Mouse (Mus musculus): ENCODE measurements at regions not wholly inside any gene's neighbourhood (a gene's known extent, or its start where the extent isn't known, plus 50 kb on each side); places are given as distances from the start of the nearest gene placed in this dataset.

GRCm38 (mm10) chr15:38583500-38583899, 1158.1 kb downstream of the 4930447A16Rik start:
- no peak for TF ChIP-seq POLR2A (IDR thresholded peaks at IDR 0.05; ENCODE audit: low read depth, low read length)
- no peak for TF ChIP-seq CTCF (IDR thresholded peaks at IDR 0.05; ENCODE audit: extremely low read depth, insufficient read depth, insufficient read length, insufficient replicate concordance)
